Mouse (Mus musculus) mouse trophoblast stem cell (cell line): ENCODE results near the gene Zfp637.

ENCODE experiments used
- in situ Hi-C, 2 experiments: fragments of 300-500 bp; cut with MseI, MboI; formaldehyde crosslinking; loops; 2 replicates in 1 of 2; 3 replicates in 1 of 2; pipeline ENCODE4 v1.15.1; 2025

The Zfp637 gene

GRCm38 (mm10) chr6:117840686-117841510, at the start of gene Zfp637:
Gene Zfp637 (plus strand): TSS chr6:117841180.
- in situ Hi-C loops, result loop anchor here in 1 of 2 experiments (25.0 kb wide), 1 partner anchor 1179 kb away; the partner anchor contains the start of genes Depp1 and Rassf4

GRCm38 (mm10) chr6:117795251-117795650, 45.7 kb upstream of the Zfp637 start:
- in situ Hi-C loops, result no loop called here

GRCm38 (mm10) chr6:117800824-117801223, 40.2 kb upstream of the Zfp637 start:
- in situ Hi-C loops, result no loop called here

GRCm38 (mm10) chr6:117801801-117802200, 39.2 kb upstream of the Zfp637 start:
- in situ Hi-C loops, result no loop called here

- in situ Hi-C loops, result no loop called here
These were observed 33.2 kb upstream of the Zfp637 start for GRCm38 (mm10) chr6:117807756-117808155.

GRCm38 (mm10) chr6:117809816-117810215, 31.2 kb upstream of the Zfp637 start:
- in situ Hi-C loops, result no loop called here

- in situ Hi-C loops, result no loop called here
These were observed 30.3 kb upstream of the Zfp637 start for GRCm38 (mm10) chr6:117810717-117811116.

- in situ Hi-C loops, result no loop called here
These were observed 29.7 kb upstream of the Zfp637 start for GRCm38 (mm10) chr6:117811256-117811655.

GRCm38 (mm10) chr6:117814681-117815080, 26.3 kb upstream of the Zfp637 start:
- in situ Hi-C loops, result no loop called here

- in situ Hi-C loops, result no loop called here
These were observed 23.9 kb upstream of the Zfp637 start for GRCm38 (mm10) chr6:117817108-117817541.

GRCm38 (mm10) chr6:117820327-117820726, 20.7 kb upstream of the Zfp637 start:
- in situ Hi-C loops, result loop anchor here (10.0 kb wide), 4 partner anchors 146 to 656 kb away; partner anchors contain the start of gene Cxcl12 (in 1 of the 2)

- in situ Hi-C loops, result loop anchor here (10.0 to 25.0 kb wide), 5 partner anchors 151 to 1163 kb away; partner anchors contain the start of genes Cxcl12 (in 1 of the 2), Depp1 (in 1 of the 2) and Rassf4 (in 1 of the 2)
These were observed 15.6 kb upstream of the Zfp637 start for GRCm38 (mm10) chr6:117825369-117825768.

- in situ Hi-C loops, result loop anchor here (10.0 to 25.0 kb wide), 5 partner anchors 153 to 1166 kb away; partner anchors contain the start of genes Cxcl12 (in 1 of the 2), Depp1 (in 1 of the 2) and Rassf4 (in 1 of the 2)
These were observed 12.7 kb upstream of the Zfp637 start for GRCm38 (mm10) chr6:117828273-117828672.

- in situ Hi-C loops, result loop anchor here in 1 of 2 experiments (25.0 kb wide), 1 partner anchor 1179 kb away; the partner anchor contains the start of genes Depp1 and Rassf4
These were observed 553 bp downstream of the Zfp637 start for GRCm38 (mm10) chr6:117841511-117841955.

GRCm38 (mm10) chr6:117844597-117844996, 3.6 kb downstream of the Zfp637 start:
- in situ Hi-C loops, result loop anchor here in 1 of 2 experiments (25.0 kb wide), 1 partner anchor 1182 kb away; the partner anchor contains the start of genes Depp1 and Rassf4

- in situ Hi-C loops, result loop anchor here in 1 of 2 experiments (25.0 kb wide), 1 partner anchor 1184 kb away; the partner anchor contains the start of genes Depp1 and Rassf4
These were observed 5.7 kb downstream of the Zfp637 start for GRCm38 (mm10) chr6:117846671-117847070.

- in situ Hi-C loops, result loop anchor here in 1 of 2 experiments (25.0 kb wide), 1 partner anchor 1185 kb away; the partner anchor contains the start of genes Depp1 and Rassf4
These were observed 6.8 kb downstream of the Zfp637 start for GRCm38 (mm10) chr6:117847772-117848171.

- in situ Hi-C loops, result loop anchor here in 1 of 2 experiments (25.0 kb wide), 1 partner anchor 1186 kb away; the partner anchor contains the start of genes Depp1 and Rassf4
These were observed 7.6 kb downstream of the Zfp637 start for GRCm38 (mm10) chr6:117848577-117848976.

GRCm38 (mm10) chr6:117851747-117852146, 10.8 kb downstream of the Zfp637 start:
- in situ Hi-C loops, result no loop called here

GRCm38 (mm10) chr6:117857990-117858389, 17.0 kb downstream of the Zfp637 start:
- in situ Hi-C loops, result no loop called here

- in situ Hi-C loops, result no loop called here
These were observed 20.9 kb downstream of the Zfp637 start, which contains the start of gene Zfp239 for GRCm38 (mm10) chr6:117861848-117862247. Gene Zfp239 (plus strand): TSS chr6:117862100.

GRCm38 (mm10) chr6:117862465-117862864, 21.5 kb downstream of the Zfp637 start:
- in situ Hi-C loops, result no loop called here
